Mouse (Mus musculus) stomach, embryonic 16.5 days (tissue): ENCODE measurements around the gene Igtp. TPM values are rescaled to one million over a fixed set of nuclear protein-coding genes. Genes with fewer than 3 reads are reported as not detected.
A peak's percentile ranks its signal among the peaks of the same experiment; 100 is the strongest.
"Not testable (repeated sequence)": the region's sequence is repeated elsewhere in the genome, so short reads cannot be mapped to it uniquely, and the experiment has no call there.

Source experiments
- ATAC-seq: fragments of 200-750 bp; cut with Nextera tagmentation; 2 replicates; pipeline ENCODE4 v1.8.0; 2017; ENCODE audit warnings: moderate number of reproducible peaks, moderate TSS enrichment; ENCODE audit not compliant: insufficient read depth, low FRiP score
- H3K27ac ChIP-seq: fragments of 300-500 bp; sonication (generic); 2 replicates; pipeline ENCODE4 v1.5.1; 2014; ENCODE audit warnings: low read length
- H3K27me3 ChIP-seq: fragments of 300-500 bp; sonication (generic); 2 replicates; pipeline ENCODE4 v1.6.1; 2014; ENCODE audit warnings: low read length, control low read depth, mixed read lengths; ENCODE audit not compliant: control insufficient read depth, insufficient read depth
- H3K36me3 ChIP-seq: fragments of 300-500 bp; sonication (generic); 2 replicates; pipeline ENCODE4 v1.6.1; 2014; ENCODE audit warnings: low read length; ENCODE audit not compliant: control insufficient read depth, insufficient read depth
- H3K4me1 ChIP-seq: fragments of 300-500 bp; sonication (generic); 2 replicates; pipeline ENCODE4 v1.6.1; 2014; ENCODE audit warnings: low read length, control low read depth, mixed read lengths; ENCODE audit not compliant: control insufficient read depth, insufficient read depth
- H3K4me2 ChIP-seq: fragments of 300-500 bp; sonication (generic); 2 replicates; pipeline ENCODE4 v1.6.1; 2014; ENCODE audit warnings: low read depth, low read length, mixed read lengths
- H3K4me3 ChIP-seq: fragments of 300-500 bp; sonication (generic); replicated peaks from 2 replicates; pipeline ENCODE4 v1.5.1; 2014; ENCODE audit warnings: mild to moderate bottlenecking, low read length
- H3K9ac ChIP-seq: fragments of 300-500 bp; sonication (generic); 2 replicates; pipeline ENCODE4 v1.6.1; 2014; ENCODE audit warnings: low read length
- H3K9me3 ChIP-seq: fragments of 300-500 bp; sonication (generic); replicated peaks from 2 replicates; pipeline ENCODE4 v1.6.1; 2016; ENCODE audit warnings: low read length, control low read depth; ENCODE audit not compliant: control insufficient read depth
- WGBS: fragments of 180-500 bp; shearing (Covaris S2); extraction: QIAGEN DNeasy Blood & Tissue Kit; methylation state at CpG from one replicate; pipeline ENCODE4 v1.1.7; 2014; 5-methylcytosine and 5-hydroxymethylcytosine counted together
- polyA plus RNA-seq: library from polyadenylated mRNA; unstranded; fragments of >200 nt; fragmentation: Nextera tagmentation; extraction: Ambion mirVana; gene quantifications from 2 replicates; pipeline ENCODE4 v1.2.1, GENCODE M21; 2015

Igtp gene
- polyA plus RNA-seq, 1 experiment from 2014 or later = 6.3 TPM

GRCm38 (mm10) chr11:58201052-58201451, 1.7 kb downstream of the Igtp start:
- Histone ChIP-seq H3K27me3 (no peaks in the 10 kb centered on the region), H3K9me3 (no peaks in the 10 kb centered on the region), H3K9ac (no peak overlapping the region), H3K4me2 (no peak overlapping the region), H3K4me1 (no peaks in the 10 kb centered on the region), H3K36me3 (no peaks in the 10 kb centered on the region), H3K4me3 (no peak overlapping the region), H3K27ac (no peak overlapping the region)
- ATAC-seq = no peak
- 81% methylated on average over 12 of the region's 12 CpGs for WGBS

GRCm38 (mm10) chr11:58210321-58210886, 11.0 kb downstream of the Igtp start:
- Histone ChIP-seq H3K36me3 (no peaks in the 10 kb centered on the region), H3K27me3 (no peaks in the 10 kb centered on the region), H3K4me1 (peaks cover 5% of the 10 kb centered on the region), H3K4me2 (no peak overlapping the region), H3K9me3 (no peaks in the 10 kb centered on the region), H3K27ac (no peak overlapping the region), H3K4me3 (no peak overlapping the region), H3K9ac (no peak overlapping the region)
- WGBS = 74% methylated on average over 1 of the region's 1 CpGs
- ATAC-seq = no peak

- no peak overlapping the region for H3K9ac ChIP-seq
- H3K9me3 ChIP-seq = no peaks in the 10 kb centered on the region
- H3K36me3 ChIP-seq = no peaks in the 10 kb centered on the region
- 25% methylated on average over 9 of the region's 9 CpGs for WGBS
- no peaks in the 10 kb centered on the region for H3K27me3 ChIP-seq
- ATAC-seq = no peak
- no peak overlapping the region for H3K27ac ChIP-seq
- H3K4me2 ChIP-seq = no peak overlapping the region
- no peak overlapping the region for H3K4me3 ChIP-seq
- H3K4me1 ChIP-seq = peaks cover 5% of the 10 kb centered on the region
Measured at GRCm38 (mm10) chr11:58211062-58211681, 11.8 kb downstream of the Igtp start.

GRCm38 (mm10) chr11:58211682-58212067, 12.3 kb downstream of the Igtp start:
- Histone ChIP-seq H3K4me1 (peaks cover 5% of the 10 kb centered on the region), H3K4me3 (no peak overlapping the region), H3K9ac (no peak overlapping the region), H3K27ac (no peak overlapping the region), H3K4me2 (no peak overlapping the region), H3K9me3 (no peaks in the 10 kb centered on the region), H3K36me3 (no peaks in the 10 kb centered on the region), H3K27me3 (no peaks in the 10 kb centered on the region)
- WGBS = 25% methylated on average over 2 of the region's 2 CpGs
- no peak for ATAC-seq

GRCm38 (mm10) chr11:58213673-58214342, 14.5 kb downstream of the Igtp start:
- Histone ChIP-seq H3K9me3 (no peaks in the 10 kb centered on the region), H3K27me3 (no peaks in the 10 kb centered on the region), H3K4me1 (peaks cover 5% of the 10 kb centered on the region), H3K9ac (no peak overlapping the region), H3K36me3 (no peaks in the 10 kb centered on the region), H3K27ac (no peak overlapping the region), H3K4me3 (0 out of 2 replicates have a peak overlapping the region, but pooled peaks have one; percentile 51), H3K4me2 (peak overlapping the region; percentile 41)
- no peak for ATAC-seq
- 74% methylated on average over 7 of the region's 7 CpGs for WGBS

GRCm38 (mm10) chr11:58214391-58215048, 15.2 kb downstream of the Igtp start:
- ATAC-seq = peak; percentile 84
- no peak overlapping the region for H3K27ac ChIP-seq
- H3K4me3 ChIP-seq = peak overlapping the region; percentile 51
- no peaks in the 10 kb centered on the region for H3K27me3 ChIP-seq
- no peaks in the 10 kb centered on the region for H3K9me3 ChIP-seq
- peak overlapping the region; percentile 69 for H3K9ac ChIP-seq
- H3K4me1 ChIP-seq = peaks cover 5% of the 10 kb centered on the region
- 20% methylated on average over 16 of the region's 17 CpGs for WGBS
- H3K36me3 ChIP-seq = no peaks in the 10 kb centered on the region
- H3K4me2 ChIP-seq = peak overlapping the region; percentile 41

GRCm38 (mm10) chr11:58215049-58215430, 15.7 kb downstream of the Igtp start:
- H3K27me3 ChIP-seq, H3K9me3 ChIP-seq, H3K36me3 ChIP-seq, ATAC-seq, H3K27ac ChIP-seq, H3K4me1 ChIP-seq: not testable (repeated sequence)
- WGBS = 19% methylated on average over 2 of the region's 3 CpGs
- Histone ChIP-seq H3K9ac (peak overlapping the region; percentile 52), H3K4me3 (peak overlapping the region; percentile 51), H3K4me2 (peak overlapping the region; percentile 41)

GRCm38 (mm10) chr11:58215814-58216213, 16.5 kb downstream of the Igtp start:
- 77% methylated on average over 5 of the region's 5 CpGs for WGBS

GRCm38 (mm10) chr11:58216823-58217222, 17.5 kb downstream of the Igtp start:
- no peak overlapping the region for H3K27ac ChIP-seq
- no peak overlapping the region for H3K4me3 ChIP-seq
- no peak overlapping the region for H3K4me2 ChIP-seq
- ATAC-seq = no peak
- H3K36me3 ChIP-seq = no peaks in the 10 kb centered on the region
- no peaks in the 10 kb centered on the region for H3K9me3 ChIP-seq
- H3K27me3 ChIP-seq = no peaks in the 10 kb centered on the region
- H3K4me1 ChIP-seq = no peaks in the 10 kb centered on the region; the same call in none of the 2 replicates
- H3K9ac ChIP-seq = no peak overlapping the region
- 65% methylated on average over 6 of the region's 6 CpGs for WGBS

More at GRCm38 (mm10) chr11:58215814-58216213, 16.5 kb downstream of the Igtp start:
- Histone ChIP-seq H3K4me2 (no peak overlapping the region), H3K9ac (no peak overlapping the region), H3K9me3 (no peaks in the 10 kb centered on the region), H3K27me3 (no peaks in the 10 kb centered on the region), H3K4me1 (peaks cover 5% of the 10 kb centered on the region), H3K4me3 (no peak overlapping the region), H3K36me3 (no peaks in the 10 kb centered on the region), H3K27ac (no peak overlapping the region)
- ATAC-seq = no peak
